Mouse (Mus musculus): Measurements from ENCODE around the gene Gm42906.

GRCm38 (mm10) chr5:151231411-151231810 lies 196.6 kb downstream of the Gm42906 start:
- TF ChIP-seq USF2 (IDR thresholded peaks at IDR 0.05; ENCODE audit: borderline replicate concordance in 1 of 2, insufficient read depth in 1 of 2, low read depth in 1 of 2, low read length in 2 of 2) = no peak
- no peak for TF ChIP-seq MYC (IDR thresholded peaks at IDR 0.05; ENCODE audit: low read depth, low read length)
- TF ChIP-seq ELF1 (IDR thresholded peaks at IDR 0.05; ENCODE audit: low read depth, low read length) = no peak
- TF ChIP-seq POLR2A (IDR thresholded peaks at IDR 0.05; ENCODE audit: control insufficient read depth in 1 of 2, insufficient read depth in 1 of 2, low read depth in 1 of 2, low read length in 2 of 2, poor library complexity in 1 of 2) = no peak
- no peak for TF ChIP-seq HCFC1 (IDR thresholded peaks at IDR 0.05; ENCODE audit: low read depth, low read length)
- TF ChIP-seq MAZ (IDR thresholded peaks at IDR 0.05; ENCODE audit: low read depth, low read length) = no peak
- no peak for TF ChIP-seq CTCF (IDR thresholded peaks at IDR 0.05 in 2 of 3, conservative IDR thresholded peaks at IDR 0.05 in 1 of 3; ENCODE audit: control insufficient read depth in 1 of 3, insufficient read depth in 1 of 3, low read depth in 2 of 3, low read length in 3 of 3, poor library complexity in 1 of 3, severe bottlenecking in 1 of 3)
- TF ChIP-seq SIN3A (IDR thresholded peaks at IDR 0.05; ENCODE audit: low read length) = no peak
- TF ChIP-seq MAX (IDR thresholded peaks at IDR 0.05; ENCODE audit: low read length) = no peak
- no peak for TF ChIP-seq ZMIZ1 (IDR thresholded peaks at IDR 0.05; ENCODE audit: low read depth, low read length)
- TF ChIP-seq ZNF384 (IDR thresholded peaks at IDR 0.05; ENCODE audit: low read depth, low read length) = no peak
- TF ChIP-seq SMC3 (IDR thresholded peaks at IDR 0.05; ENCODE audit: low read depth, low read length) = no peak

Data from MEL (cell line).